Mouse (Mus musculus): ENCODE data around the gene Pde4d.

Pde4d gene

GRCm38 (mm10) chr13:109864311-109864710, 1414.6 kb downstream of the Pde4d start:
- no peak for DNase-seq

GRCm38 (mm10) chr13:109880392-109880791, 1430.6 kb downstream of the Pde4d start:
- no peak for DNase-seq

GRCm38 (mm10) chr13:109881161-109881857, 1431.6 kb downstream of the Pde4d start:
- no peak for DNase-seq

DNA sequence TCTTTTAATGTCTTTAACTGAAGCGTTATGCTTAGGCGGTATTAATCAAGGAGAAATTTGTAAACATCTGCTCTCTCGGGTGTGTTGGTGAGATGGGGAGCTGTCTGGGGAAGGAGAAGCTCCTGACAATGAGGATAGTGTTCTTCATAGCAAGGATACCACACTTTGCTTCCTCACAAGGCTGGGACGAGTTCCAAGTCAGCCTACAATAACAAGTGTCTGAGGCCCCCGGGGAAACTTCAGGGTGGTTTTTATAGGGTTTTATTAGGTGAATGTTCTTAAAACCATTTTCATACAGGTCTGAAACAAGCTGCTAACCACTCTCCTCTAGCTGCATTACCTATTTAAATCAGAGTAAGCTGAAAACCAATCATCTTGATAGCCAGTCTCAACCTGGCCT, 1433.9 kb downstream of the Pde4d start:
- no peak for DNase-seq

DNA sequence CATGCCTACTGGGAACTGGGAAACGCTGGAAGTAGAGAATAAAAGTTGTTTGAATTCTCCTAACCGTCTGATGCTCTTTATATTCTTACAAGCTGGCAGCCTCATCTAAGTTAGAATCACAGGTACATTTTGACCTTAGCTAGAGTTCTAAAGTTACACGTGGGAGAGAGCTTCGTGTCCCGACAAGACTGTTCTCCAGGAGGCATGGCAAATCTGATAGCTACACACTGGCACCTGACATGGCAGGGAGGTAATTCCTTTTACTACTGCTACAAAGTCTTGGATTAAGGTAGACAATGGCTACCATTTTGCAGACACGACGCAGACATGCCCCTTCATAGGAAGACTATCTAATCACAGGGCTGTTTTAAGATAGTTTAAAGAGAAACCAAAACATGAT, 1435.1 kb downstream of the Pde4d start:
- DNase-seq: no peak

GRCm38 (mm10) chr13:109888293-109888692, 1438.5 kb downstream of the Pde4d start:
- DNase-seq: no peak

- DNase-seq: no peak
These were observed 1441.6 kb downstream of the Pde4d start for GRCm38 (mm10) chr13:109891194-109891909.

GRCm38 (mm10) chr13:109891910-109892265, 1442.1 kb downstream of the Pde4d start:
- no peak for DNase-seq

- DNase-seq: no peak
These were observed 1450.0 kb downstream of the Pde4d start for GRCm38 (mm10) chr13:109899442-109900428.

DNA sequence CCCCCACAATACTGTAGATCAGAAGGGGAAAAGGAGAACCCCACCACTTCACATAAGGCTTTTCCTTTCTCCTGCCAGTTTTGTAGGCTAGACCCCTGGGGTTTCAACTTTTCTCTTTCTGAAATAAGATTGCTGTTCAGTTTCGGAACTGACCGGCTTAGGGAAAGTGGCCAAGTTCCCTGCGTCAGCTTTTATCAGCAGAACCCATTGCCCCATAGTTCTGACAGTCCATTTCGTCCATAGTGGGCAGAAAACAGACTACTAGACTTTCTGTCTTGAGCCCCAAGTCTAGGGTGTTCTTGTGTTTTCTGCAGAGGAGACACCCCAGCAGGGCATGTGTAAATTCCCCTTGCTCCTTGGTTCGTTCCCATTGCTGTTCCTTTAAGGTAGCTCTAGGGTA, 1452.1 kb downstream of the Pde4d start:
- DNase-seq: no peak

- peak; percentile 48 to 59 for DNase-seq
These were observed 1452.7 kb downstream of the Pde4d start for GRCm38 (mm10) chr13:109902460-109902854.

GRCm38 (mm10) chr13:109902855-109903763, 1453.4 kb downstream of the Pde4d start:
- peak; percentile 66 to 72 for DNase-seq

DNA sequence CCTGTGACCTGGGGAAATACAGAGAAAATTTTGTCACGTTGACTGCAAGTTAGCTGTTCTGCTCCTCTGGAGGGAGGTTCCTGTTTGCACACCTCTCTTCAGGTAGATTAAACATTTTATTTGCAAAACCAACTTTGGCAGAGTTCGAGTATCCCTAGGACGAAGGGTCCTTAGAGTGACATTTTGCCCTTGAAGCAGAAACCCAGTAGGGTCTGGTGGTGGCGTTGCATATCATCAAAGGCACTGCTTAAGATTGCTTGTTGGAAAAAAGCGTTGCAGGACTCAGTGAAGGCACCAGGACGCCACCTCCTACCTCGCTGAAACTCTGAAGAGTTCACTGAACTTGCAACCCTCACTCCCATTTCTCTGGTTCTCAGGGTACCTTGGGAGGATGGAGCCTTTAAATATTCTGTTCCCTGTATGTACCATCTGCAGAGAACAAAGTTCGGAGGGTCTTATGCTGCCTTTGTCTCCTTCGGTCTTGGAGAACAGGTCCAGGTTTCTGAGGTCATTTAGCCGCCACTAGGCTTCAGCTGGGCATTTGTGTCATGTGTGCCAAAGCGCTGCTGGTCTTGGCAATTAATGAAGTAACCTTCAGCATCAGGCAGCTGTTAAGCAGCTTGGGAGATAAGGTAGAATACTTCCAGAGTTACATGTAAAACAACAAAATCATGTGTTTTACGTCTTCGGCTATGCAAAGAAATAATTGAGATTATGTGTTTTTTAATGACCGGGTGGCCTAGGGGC, 1454.2 kb downstream of the Pde4d start:
- DNase-seq: no peak

- DNase-seq: no peak
These were observed 1456.7 kb downstream of the Pde4d start for GRCm38 (mm10) chr13:109906342-109906888.

DNA sequence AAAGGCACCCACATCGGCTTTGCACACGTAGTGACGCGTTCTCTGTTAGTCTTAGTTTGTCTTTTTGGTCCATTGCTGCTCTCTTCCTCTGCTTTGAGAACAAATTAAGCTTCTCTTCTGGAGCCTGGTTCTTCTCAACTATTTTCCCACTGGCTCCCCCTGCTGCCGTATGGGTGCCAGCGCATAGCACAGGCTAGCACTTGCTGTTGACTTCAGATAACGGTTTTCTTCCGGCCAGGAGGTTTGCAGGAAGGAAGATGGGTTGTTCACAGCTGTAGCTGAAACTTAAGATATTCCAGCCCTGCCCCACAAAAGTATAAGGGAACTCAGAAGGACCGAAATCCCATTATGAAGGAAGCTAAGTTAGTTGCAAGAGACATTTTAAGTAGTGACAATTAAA, 1457.9 kb downstream of the Pde4d start:
- DNase-seq: peak; percentile 74 to 80

DNA sequence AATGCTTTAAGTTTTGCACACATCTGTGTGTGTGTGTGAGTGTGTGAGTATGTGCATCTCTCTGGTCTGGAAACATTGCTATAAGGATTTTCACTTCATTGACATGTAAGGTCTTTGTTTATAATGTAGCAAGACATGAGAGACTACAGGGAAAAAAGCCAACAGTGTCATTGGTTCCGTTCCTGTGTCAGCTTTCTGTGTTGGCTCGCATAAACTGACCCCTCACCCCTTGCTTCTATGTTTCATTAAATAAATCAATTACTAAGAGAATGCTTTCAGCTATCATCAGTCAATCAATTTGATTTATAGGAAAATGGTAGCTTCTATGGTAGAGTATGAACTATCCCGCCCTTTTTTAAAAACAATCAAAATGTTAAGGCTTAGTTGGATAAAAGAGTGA, 1458.6 kb downstream of the Pde4d start:
- DNase-seq: no peak

DNA sequence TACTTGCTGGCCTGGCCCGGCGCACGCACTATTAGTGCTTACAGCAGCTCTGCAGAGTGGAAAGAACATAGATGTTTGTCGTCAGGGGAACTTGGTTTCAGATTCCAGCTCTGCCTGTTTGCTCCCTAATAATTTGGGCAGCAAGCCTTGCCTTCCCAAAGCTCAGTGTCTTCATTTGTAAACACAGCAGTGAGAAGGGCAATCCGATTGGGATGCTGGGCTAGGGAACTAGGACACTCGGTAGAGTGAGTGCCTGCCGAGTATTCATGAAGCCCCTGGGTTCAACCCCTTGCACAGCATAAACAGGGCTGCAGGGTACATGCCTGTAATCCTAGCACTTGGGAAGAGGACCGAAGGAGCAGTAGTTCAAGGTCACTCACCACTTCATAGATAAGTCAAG, 1459.4 kb downstream of the Pde4d start:
- no peak for DNase-seq

- no peak for DNase-seq
These were observed 1461.2 kb downstream of the Pde4d start for GRCm38 (mm10) chr13:109910915-109911314.

DNA sequence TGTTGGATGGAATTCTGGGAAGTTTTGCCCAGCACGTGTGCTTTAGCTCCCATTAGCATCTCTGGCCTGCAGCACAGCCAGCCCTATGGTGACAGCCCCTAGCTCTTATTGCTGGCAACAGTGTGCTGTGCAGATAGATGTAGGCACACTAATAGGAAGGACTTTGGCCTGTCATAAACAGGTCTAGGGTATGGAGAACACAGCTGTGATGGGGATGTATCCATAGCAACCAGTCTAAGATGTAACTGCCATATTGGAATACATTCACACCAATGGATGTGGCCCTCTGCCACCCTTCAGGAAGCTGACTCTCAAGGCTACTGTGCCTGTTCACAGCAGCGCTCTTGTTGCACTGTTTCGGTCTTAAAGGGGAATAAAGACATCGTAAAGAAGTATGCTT, 1462.9 kb downstream of the Pde4d start:
- no peak for DNase-seq

DNA sequence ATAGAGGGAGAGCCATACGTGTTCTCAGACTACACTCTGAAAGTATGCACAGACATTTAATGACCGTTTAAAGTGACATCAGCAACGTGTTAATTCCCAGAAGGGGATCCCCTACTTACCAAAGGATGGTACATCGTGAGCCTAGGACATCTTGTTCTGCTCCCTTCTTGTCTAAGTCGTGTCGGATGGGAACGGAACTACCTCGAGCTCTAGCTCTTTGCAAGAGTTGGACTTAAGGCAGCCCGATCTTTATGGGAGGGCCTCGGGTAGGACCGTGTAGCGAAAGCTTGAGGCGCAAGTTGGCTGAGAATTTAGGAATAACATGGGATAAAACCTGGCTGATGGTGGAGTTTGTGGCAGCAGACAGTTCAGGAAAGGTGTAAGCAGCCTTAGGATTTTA, 1464.5 kb downstream of the Pde4d start:
- DNase-seq: no peak

- no peak for DNase-seq
These were observed 1465.1 kb downstream of the Pde4d start for GRCm38 (mm10) chr13:109914846-109915245.
